Mouse (Mus musculus): Measurements from ENCODE around the gene Hoxc12.

Hoxc12 gene

DNA sequence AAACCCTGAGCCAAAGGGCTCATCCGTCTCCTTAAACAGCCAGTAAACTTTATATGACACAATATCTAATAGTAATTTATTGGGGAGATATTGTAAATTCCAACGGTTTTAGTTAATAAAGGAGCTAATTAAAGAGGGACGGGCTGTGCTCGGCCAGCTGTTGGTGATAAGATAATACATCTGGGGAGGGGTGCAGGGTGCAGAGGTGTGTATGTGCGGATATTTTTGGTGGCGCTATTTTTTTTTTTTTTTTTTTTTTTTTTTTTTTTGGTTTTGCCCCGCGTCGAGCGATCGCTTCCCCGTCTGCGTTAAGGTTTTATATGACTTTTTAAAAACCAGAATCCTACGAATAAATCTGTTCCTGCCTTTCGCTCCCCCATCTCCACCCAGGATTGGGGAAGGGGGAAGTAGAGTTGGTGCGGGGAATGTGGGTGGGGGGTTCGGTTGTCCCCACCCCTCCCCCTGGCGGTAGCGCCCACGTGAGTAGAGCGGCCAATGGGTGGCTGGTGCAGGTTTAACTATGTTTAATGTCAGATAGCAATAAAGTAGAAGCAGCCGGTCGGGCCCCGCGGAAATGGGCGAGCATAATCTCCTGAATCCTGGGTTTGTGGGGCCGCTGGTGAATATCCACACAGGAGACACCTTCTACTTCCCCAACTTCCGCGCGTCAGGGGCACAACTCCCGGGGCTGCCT lies at the start of gene Hoxc12:
Gene Hoxc12, plus strand, starts transcription at position 479 of the 694 bp plus-strand sequence.
- DNase-seq, result no peak

DNA sequence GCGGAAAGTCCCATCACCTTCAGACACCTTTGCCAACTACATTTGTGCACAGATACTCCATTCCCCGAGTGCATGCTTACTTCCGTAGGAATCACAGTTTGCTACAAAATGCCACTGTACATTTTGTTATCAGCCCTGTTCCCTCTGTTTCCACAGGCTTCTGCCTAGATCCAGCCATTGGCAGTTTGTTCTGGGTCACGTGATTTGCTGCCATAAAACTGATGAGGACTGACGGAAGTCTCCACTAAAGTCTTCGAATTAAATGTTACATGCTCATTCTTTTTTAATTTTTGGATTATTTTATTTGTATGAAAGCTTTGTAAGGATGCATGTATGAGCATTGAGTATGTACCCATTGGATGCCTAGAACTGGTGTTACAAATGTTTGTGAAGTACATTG lies 41.4 kb upstream of the Hoxc12 start:
- DNase-seq, result no peak

DNA sequence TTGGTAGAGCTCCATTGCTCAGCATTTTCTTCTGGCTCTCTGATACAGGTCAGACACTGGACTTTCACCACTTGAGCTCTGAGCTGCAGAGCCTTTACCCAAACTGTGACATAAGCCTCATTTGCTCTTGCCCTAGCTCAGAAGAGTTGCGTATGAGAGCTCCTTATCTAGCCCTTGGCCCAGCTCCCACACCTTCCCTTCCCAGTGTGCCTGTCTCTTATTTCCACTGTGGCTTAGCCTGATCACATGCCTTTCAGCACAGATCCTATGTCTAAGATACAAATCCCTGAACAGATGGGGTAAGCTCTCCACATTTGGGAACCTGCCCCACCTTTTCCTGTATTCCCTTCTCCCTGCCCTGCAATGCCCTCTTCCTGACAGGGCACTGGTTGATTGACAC lies 31.6 kb upstream of the Hoxc12 start:
- no peak for DNase-seq

DNA sequence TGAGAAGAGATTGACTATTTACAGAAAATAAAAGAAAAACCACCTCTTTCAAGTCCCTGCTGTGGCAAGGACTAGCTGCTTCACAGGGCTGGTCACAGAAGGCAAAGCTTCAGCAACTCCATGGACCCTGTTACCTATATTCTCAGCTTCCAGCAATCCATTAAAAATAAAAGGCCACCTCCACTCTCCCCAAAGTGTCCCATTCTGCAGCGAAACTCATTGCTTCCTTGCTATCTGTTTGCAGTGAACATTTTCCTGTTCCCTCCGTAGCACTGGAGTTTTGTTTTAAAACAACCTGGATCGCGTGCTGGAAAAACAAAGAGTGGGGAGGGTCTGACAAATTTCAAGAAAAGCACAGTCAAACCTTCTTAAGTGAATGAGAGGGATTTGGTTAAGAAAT lies 27.0 kb upstream of the Hoxc12 start:
- DNase-seq, result no peak

DNA sequence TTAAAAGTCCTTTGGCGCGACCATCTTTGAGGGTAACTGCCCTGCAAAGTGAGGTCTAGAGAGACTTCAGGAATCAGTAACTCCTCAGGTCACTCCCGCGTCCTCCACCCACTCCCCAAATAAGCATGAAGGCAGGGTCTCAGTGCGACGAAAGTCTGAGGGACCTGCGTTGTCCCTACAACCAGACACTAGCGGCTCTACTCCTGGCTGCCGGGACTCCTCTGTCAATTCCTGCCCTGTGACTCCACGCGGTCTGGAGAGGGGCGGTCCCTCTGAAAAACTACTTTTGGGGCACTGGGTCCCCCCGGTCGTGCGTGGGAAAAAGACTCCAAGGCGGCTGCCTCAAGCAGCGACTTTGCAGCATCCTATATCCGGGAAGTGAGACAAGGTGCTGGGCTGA lies 26.5 kb upstream of the Hoxc12 start:
- no peak for DNase-seq

DNA sequence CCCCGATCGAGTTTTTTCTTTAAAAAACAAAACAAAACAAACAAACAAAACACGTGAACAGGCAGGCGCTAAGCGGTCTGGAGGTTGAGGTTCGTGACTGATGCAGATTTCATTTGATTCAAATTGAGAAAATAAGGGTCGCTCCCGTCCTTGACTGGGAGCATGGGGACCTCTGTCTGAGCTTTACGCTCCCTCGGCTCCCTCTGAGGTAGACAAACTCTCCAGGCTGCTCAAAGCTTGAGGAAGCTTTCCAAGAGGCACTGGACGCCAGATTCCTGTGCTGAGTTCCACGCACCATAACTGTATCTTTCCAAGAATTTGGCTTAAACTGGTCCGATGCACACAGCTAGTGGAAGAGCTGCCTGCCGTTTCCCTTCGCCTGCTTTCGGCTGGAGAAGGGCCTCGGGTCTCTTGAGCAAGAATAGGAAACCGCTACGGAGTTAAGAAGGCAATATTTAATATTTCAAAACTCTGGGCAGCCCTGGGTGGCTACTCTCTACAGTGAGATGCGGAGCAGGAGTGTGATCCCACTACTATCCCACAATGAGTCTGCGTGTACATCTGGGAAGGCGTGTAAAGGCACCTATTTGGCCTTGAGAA lies 26.0 kb upstream of the Hoxc12 start:
- no peak for DNase-seq

DNA sequence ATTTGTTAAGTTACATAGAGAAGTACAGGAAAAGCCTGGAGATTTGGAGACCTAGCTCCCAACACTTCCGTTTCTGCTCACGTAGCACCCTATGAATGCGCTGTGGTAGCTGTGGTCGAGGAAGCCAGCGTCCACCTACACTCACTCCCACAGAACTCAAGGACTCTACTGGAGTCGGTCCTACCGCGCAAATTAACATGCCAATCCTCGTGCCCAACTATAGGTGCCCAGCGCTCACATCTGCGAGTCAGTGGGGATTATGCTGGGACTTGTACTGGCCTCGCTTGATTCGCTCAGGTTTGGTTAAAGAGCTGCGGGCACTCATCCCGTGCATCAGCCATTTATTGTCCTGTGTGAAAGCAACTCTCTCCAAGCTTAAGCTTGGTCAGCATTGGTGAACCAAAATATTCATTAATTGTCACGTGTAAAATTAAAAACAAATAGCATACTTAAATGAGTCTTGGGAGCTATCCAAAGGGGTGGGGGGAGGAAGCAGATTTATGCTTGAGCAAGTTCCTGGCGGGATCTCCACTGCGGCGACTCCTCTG lies 23.4 kb upstream of the Hoxc12 start:
- no peak for DNase-seq

DNA sequence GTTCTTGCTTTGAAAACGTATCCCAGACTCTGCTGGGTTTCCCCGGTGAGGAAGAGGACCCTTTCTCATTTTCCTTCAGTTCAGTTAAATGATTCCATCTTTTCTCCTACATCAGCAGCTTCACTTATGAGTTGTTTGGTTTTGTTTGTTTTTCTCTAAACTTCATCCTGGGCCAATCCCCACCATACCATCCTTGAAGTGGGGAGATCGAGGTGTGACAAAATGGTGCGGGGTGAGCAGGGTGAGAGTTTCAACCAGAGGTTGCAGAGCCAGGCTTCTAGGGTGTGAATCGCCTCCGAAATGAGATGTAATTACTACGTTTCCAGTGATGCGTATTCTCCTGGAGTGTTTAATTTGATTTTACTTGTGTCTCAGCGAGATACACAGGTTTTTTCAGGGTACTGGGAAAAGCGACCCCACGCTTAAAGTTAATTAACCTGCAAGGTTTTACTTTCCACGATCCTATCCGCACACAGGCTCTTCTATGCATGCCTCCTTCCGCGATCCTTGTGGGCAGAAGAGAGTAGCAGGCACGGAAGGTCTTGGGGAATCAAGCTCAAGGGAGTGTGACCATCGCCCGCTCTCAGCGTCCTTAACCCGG lies 18.5 kb upstream of the Hoxc12 start:
- DNase-seq, result no peak

DNA sequence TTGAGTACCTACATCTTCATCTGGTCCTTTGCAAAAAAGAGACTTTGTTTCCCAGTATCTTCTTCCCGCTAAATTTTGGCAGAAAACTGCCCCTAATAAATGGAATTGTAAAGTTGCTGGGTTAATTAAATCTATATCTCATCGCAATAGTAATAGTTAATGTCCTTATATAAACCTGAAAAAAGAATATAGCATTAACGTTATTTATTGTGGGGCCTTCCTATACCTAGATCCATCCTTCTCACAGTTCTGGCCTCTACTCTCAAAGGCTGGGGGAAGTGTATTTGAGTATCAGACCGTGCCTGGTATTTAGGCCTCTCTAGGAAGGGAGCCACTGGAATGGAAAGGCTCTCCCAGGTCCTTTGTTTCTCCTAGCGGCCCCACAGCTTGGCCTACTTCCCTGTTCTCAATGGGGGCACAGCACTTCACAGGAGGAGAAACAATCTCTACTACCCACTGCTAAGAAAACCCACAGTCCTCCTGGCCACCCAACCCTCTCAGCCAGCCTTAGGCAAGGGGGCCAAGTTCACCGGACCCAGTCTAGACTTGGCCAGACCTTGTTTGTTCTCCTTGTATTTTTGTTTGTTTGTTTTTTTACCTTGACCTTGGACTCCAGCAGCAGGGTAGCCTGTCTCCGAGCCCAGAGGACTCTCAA lies 17.8 kb upstream of the Hoxc12 start:
- no peak for DNase-seq

DNA sequence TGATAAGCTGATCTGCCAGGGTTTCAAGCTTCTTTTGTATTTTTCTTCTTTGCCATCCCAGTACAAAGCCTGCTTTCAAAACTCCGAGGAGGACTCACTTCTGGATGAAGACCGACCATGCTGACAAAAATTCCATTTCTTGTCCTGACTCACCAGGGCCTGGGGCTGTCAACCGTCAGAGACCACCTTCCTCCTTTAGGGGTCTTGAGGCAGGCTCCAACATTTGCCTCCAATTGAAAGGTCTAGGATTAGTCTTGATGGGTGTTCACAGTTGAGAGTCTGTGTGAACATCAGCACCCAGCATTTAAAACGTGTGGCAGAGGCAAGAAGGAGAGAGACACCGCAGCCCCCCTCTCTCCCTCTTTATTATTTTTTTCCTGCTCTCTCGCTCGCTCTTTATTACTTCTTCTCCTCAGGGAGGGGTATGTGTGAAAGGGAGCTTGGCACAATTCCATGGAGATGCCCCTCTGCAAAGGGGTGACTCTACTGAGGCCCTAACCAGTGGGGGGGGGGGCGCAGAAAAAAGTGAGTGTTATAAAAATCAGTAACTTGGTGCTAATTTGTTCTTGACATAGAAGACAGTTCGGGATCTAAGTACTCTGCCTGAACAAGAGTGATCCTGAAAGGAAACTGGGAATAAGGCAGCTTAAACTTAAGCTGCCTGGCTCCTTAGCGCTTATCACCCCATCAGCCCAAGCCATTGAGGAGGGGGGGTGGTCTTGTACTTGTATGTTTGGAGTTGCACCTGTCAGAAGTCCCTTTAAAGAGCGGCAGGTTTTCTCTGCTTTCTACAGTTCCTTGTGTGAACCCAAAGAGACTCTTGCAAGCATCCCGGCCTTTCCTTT lies 17.0 kb upstream of the Hoxc12 start:
- DNase-seq, result no peak

DNA sequence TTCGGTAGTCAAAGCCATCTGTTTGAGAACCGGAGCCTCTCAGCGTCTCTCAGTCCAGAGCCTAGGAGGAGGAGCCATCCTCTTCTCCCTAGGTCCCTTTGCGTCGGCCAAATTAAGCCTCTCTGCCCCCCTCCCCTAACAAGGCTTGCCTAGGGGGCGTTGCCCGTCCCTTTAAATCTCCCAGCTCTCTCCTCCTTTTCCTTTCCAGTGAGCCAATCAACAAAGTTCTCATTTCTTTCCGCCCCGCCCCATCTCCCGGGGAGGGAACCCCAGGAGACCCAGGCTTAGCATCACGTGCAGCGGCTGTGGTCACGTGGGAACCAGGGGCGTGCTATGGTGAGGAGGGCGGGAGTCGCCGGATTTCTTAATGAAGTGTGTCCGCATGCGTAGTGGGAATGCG lies 15.9 kb upstream of the Hoxc12 start:
- DNase-seq, result peak; percentile 63

DNA sequence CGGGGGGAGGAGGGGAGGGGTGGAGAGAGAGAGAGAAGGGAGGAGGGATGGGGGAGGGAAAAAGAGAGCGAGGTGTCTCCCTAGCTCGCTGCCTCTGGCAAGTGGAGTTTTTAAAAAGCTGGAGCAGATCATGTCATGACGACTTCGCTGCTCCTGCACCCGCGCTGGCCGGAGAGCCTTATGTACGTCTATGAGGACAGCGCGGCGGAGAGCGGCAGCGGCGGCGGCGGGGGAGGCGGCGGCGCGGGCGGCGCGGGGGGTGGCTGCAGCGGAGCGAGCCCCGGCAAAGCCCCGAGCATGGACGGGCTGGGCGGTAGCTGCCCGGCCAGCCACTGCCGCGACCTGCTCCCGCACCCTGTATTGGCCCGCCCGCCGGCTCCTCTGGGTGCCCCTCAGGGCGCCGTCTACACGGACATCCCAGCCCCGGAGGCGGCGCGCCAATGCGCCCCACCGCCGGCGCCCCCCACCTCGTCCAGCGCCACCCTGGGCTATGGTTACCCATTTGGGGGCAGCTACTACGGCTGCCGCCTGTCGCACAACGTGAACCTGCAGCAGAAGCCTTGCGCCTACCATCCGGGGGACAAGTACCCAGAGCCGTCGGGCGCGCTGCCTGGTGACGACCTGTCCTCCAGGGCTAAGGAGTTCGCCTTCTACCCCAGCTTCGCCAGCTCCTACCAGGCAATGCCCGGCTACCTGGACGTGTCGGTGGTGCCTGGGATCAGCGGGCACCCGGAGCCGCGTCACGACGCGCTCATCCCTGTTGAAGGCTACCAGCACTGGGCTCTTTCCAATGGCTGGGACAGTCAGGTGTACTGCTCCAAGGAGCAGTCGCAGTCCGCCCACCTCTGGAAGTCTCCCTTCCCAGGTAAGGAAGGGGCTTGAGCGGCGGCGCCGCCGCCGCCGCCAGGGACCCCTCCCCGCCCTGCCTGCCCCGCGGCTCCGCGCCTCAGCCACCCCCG lies 15.2 kb upstream of the Hoxc12 start, which contains the start of gene Hoxc13:
Gene Hoxc13, plus strand, starts transcription at position 51 of the 959 bp plus-strand sequence.
- no peak for DNase-seq

DNA sequence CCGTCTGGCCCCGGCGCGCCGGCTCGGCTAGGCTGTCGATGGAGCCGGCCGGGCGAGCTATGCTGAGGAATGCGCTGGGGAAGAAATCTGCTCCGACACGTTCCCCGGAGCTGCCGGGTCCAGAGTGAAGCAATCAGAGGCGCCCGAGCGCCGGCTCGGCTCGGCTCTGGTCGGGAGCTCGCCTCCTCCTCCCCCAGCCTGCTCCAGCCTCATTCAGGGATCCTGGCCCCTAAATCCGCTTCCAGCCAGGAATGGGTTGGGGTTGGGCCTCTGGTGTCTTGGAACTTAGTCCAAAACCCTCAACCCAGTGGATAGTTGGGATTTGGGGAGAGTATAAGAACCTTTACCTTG lies 14.6 kb upstream of the Hoxc12 start:
- no peak for DNase-seq

DNA sequence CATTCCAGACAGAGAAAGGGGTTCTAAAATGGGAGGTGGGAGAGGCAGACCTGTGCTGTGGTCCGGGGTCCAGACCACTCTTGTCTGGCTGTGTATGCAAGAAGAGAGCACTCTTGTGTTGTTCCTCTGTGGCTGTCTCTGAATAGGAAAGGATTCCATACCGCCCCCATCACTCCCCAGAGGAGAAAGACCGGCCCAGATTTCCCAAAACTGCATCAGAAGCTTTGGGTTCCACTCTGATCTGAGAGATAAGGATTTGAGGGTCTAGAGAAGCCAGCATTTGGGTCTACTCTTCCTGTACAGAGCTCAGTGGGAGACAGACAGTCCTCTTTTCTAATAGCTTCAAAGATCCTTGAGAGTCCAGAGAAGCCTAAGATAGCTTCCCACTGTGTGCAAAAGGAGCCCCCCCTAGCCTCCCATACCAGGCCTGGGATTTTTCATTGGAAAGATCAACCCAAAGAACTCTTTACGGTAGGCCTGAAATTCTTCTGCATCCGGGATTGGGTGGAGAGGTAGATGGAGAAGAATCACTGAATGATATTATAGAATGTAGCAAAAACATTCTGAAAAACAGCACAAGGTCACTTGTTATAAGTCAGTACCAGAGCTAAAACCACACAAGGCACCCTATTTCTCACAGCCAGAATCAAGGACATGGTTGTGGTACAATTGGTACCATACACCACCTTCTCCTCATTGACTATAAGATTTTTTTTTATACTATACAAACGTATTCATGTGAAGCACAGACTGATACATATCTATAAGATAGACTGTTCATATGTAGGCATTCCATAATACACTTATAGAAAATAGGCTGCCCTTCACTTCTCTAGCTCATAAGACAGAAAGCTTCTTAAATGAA lies 13.7 kb upstream of the Hoxc12 start:
- DNase-seq, result no peak

DNA sequence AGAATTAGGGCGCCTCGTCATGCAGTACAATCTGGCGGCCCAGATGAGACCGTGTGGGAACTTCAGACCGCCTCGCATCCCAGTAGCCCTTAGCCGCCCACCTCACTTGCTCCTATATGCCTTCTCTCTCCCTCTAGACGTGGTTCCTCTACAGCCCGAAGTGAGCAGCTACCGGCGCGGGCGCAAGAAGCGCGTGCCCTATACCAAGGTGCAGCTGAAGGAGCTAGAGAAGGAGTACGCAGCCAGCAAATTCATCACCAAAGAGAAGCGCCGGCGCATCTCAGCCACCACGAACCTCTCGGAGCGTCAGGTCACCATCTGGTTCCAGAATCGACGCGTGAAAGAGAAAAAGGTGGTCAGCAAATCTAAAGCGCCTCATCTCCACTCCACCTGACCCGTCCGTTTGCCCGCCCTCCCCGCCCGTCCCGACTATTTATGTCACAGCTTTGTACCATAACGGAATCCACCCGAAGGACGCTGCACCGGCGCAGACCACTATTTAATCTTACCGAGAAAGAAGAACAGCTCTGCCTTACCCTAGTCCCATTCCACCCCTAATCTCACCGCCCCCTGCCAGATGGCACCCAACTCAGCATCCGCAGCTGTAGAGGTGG lies 9.4 kb upstream of the Hoxc12 start:
- DNase-seq, result no peak

DNA sequence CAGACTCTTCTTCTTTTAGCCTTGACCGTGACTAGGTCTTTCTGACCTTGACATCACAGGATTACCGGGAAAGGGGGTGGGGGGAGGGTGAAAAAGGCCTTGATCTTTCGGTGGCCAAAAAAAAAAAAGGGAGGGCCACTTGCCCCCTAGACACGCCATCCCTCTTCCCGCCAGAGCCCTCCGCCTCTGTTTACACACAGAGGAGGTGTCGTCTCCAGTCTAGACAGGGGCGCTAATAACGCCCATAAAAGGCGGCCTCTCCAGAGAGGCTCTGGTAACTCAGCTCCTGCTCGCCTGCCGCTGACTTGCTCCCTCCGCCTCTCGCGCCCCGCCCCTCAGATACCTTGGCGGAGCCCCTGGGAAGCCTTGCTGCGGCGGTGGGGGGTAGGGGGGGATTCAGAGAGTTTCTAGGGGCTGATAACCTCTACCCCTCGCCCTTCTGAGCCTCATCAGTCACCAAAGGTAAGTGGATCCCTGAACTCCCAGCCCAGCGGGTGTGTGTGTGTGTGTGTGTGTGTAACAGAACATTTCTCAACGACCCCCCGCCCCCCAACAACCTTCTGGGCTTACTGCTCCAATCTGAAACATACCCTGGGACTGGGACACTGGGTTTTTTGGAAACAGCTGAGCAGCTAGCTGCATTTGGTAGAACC lies 4.7 kb upstream of the Hoxc12 start:
- no peak for DNase-seq

DNA sequence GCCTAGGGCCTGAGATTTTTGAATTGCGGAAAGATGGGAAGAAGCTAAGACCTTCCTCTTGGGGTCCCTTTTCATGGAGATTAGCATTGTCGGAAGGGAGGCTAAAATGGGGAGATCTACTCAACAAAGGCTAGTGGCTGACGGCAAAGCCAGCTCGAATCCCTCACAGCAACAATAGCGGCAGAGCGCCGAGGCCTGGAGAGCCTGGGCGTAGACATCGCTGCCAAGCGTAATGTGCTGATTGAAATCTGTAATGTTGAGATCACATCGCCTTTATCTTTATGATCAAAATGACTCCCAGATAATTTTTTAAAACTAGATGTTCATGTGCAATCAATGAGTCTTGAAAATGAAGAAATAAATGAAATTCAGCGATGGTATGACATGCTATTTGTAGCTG lies 2.1 kb upstream of the Hoxc12 start:
- no peak for DNase-seq

DNA sequence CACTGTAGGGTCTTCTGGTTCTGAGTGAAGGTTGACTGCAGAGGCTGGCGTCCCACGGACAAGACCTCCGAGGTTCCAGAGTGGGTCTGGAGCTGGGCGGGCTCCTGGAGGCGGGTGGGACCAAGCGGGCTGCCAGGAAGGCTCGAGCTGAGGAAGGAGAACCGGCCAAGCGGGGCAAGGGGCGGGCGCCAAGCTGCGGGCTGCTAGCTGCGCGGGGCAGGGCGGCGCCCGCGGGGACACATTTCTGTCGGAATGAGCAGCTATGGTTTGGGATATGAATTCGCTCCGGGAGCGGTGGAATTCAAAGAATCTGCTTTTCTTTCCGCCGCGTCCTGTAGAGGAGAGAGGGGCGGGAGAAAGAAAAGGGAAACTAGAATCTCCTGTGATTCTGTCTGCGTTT lies 1.7 kb upstream of the Hoxc12 start:
- DNase-seq, result no peak

DNA sequence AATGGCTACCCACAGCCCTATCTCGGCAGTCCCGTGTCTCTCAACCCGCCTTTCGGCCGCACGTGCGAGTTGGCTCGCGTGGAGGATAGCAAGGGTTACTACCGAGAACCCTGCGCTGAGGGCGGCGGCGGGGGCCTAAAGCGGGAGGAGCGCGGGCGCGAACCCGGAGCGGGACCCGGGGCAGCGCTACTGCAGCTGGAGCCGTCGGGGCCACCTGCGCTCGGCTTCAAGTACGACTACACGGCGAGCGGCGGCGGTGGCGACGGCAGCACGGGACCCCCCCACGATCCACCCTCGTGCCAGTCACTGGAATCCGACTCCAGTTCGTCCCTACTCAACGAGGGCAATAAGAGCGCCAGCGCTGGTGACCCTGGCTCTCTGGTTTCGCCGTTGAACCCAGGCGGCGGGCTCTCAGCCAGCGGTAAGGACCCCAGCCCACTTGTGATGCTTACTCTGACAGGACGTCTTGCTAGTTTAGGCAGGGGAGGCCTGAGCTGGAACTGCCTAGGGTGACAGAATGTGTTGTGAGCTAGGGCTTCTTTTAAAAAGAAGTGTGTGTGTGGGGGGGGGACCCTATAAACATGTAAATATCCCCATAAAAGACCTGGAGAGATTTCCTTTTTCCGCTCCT lies 594 bp downstream of the Hoxc12 start:
- no peak for DNase-seq
